Mouse (Mus musculus) forebrain, postnatal 0 days (tissue): ENCODE measurements at regions not wholly inside any gene's neighbourhood (a gene's known extent, or its start where the extent isn't known, plus 50 kb on each side); places are given as distances from the start of the nearest gene placed in this dataset.

Source experiments
- ATAC-seq: fragments of 200-750 bp; cut with Nextera tagmentation; 2 replicates; pipeline ENCODE4 v1.8.0; 2017; ENCODE audit warnings: mild to moderate bottlenecking, moderate library complexity
- DNase-seq: peaks from one replicate; pipeline ENCODE4 v3.0.0-alpha.2; 2015
- H3K27ac ChIP-seq: fragments of 300-500 bp; sonication (generic); 2 replicates; pipeline ENCODE4 v1.5.1; 2014; ENCODE audit warnings: low read depth, mild to moderate bottlenecking, antibody characterized with exemption, low read length, moderate library complexity, mixed read lengths
- H3K27me3 ChIP-seq: fragments of 300-500 bp; sonication (generic); 2 replicates; pipeline ENCODE4 v1.6.1; 2014; ENCODE audit warnings: mild to moderate bottlenecking, low read length, mixed read lengths; ENCODE audit not compliant: insufficient read depth
- H3K36me3 ChIP-seq: fragments of 300-500 bp; sonication (generic); 2 replicates; pipeline ENCODE4 v1.6.1; 2014; ENCODE audit warnings: mild to moderate bottlenecking, moderate library complexity; ENCODE audit not compliant: insufficient read depth
- H3K4me1 ChIP-seq: fragments of 300-500 bp; sonication (generic); 2 replicates; pipeline ENCODE4 v1.6.1; 2014; ENCODE audit warnings: antibody characterized with exemption; ENCODE audit not compliant: insufficient read depth
- H3K4me2 ChIP-seq: fragments of 300-500 bp; sonication (generic); 2 replicates; pipeline ENCODE4 v1.6.1; 2014; ENCODE audit warnings: low read depth, mild to moderate bottlenecking, moderate library complexity
- H3K4me3 ChIP-seq: fragments of 300-500 bp; sonication (generic); 2 replicates; pipeline ENCODE4 v1.5.1; 2014; ENCODE audit warnings: low read depth, low read length, mixed read lengths
- H3K9ac ChIP-seq: fragments of 300-500 bp; sonication (generic); 2 replicates; pipeline ENCODE4 v1.6.1; 2014; ENCODE audit warnings: mild to moderate bottlenecking
- H3K9me3 ChIP-seq: fragments of 300-500 bp; sonication (generic); 2 replicates; pipeline ENCODE4 v1.6.1; 2016; ENCODE audit warnings: low read length
- CTCF ChIP-seq: sonication (generic); IDR thresholded peaks from 2 replicates; pipeline ENCODE4 v1.5.1; 2016; ENCODE audit warnings: antibody characterized with exemption, control low read depth, low read depth
- WGBS: fragments of 180-500 bp; shearing (Covaris S2); extraction: QIAGEN DNeasy Blood & Tissue Kit; methylation state at CpG from one replicate; pipeline ENCODE4 v1.1.7; 2014; 5-methylcytosine and 5-hydroxymethylcytosine counted together

GRCm38 (mm10) chr9:51401779-51402178 lies 73.1 kb upstream of the 1810046K07Rik start:
- no peak overlapping the region for H3K27ac ChIP-seq
- no peak overlapping the region for H3K9ac ChIP-seq
- H3K9me3 ChIP-seq, result no peaks in the 10 kb centered on the region
- TF ChIP-seq CTCF, result no peak
- no peak overlapping the region for H3K4me2 ChIP-seq
- DNase-seq (no peak), ATAC-seq (no peak)
- H3K4me1 ChIP-seq, result no peaks in the 10 kb centered on the region
- WGBS, result 95% methylated on average over 3 of the region's 3 CpGs
- H3K27me3 ChIP-seq, result no peaks in the 10 kb centered on the region
- H3K36me3 ChIP-seq, result no peaks in the 10 kb centered on the region
- H3K4me3 ChIP-seq, result no peak overlapping the region

- H3K4me1 ChIP-seq, result no peaks in the 10 kb centered on the region
- H3K4me2 ChIP-seq, result no peak overlapping the region
- no peaks in the 10 kb centered on the region for H3K36me3 ChIP-seq
- H3K27ac ChIP-seq, result no peak overlapping the region
- H3K4me3 ChIP-seq, result no peak overlapping the region
- no peaks in the 10 kb centered on the region for H3K27me3 ChIP-seq
- DNase-seq (no peak), ATAC-seq (no peak)
- TF ChIP-seq CTCF, result no peak
- 86% methylated on average over 1 of the region's 1 CpGs for WGBS
- H3K9me3 ChIP-seq, result no peaks in the 10 kb centered on the region
- no peak overlapping the region for H3K9ac ChIP-seq
Measured at GRCm38 (mm10) chr9:51407978-51408377, 79.3 kb upstream of the 1810046K07Rik start.

GRCm38 (mm10) chr9:51418923-51419482 lies 90.3 kb upstream of the 1810046K07Rik start:
- Histone ChIP-seq H3K4me2 (no peak overlapping the region), H3K9ac (no peak overlapping the region), H3K9me3 (no peaks in the 10 kb centered on the region), H3K36me3 (no peaks in the 10 kb centered on the region), H3K4me1 (0 out of 2 replicates have a peak, but pooled peaks cover 4% of the 10 kb centered on the region), H3K27me3 (no peaks in the 10 kb centered on the region), H3K4me3 (no peak overlapping the region), H3K27ac (no peak overlapping the region)
- no peak for DNase-seq
- ATAC-seq, result no peak
- TF ChIP-seq CTCF, result no peak
- WGBS, result 90% methylated on average over 5 of the region's 5 CpGs

GRCm38 (mm10) chr9:51422553-51422952 lies 93.8 kb upstream of the 1810046K07Rik start:
- WGBS, result 63% methylated on average over 3 of the region's 3 CpGs
- Histone ChIP-seq H3K36me3 (no peaks in the 10 kb centered on the region), H3K27ac (no peak overlapping the region), H3K4me3 (no peak overlapping the region), H3K4me1 (0 out of 2 replicates have a peak, but pooled peaks cover 6% of the 10 kb centered on the region), H3K27me3 (no peaks in the 10 kb centered on the region), H3K9ac (no peak overlapping the region), H3K4me2 (no peak overlapping the region), H3K9me3 (no peaks in the 10 kb centered on the region)
- ATAC-seq (no peak), DNase-seq (no peak)
- TF ChIP-seq CTCF, result no peak

GRCm38 (mm10) chr9:51423341-51423740 lies 94.6 kb upstream of the 1810046K07Rik start:
- H3K9me3 ChIP-seq, result no peaks in the 10 kb centered on the region
- peak; percentile 52 for DNase-seq
- TF ChIP-seq CTCF, result no peak
- H3K4me2 ChIP-seq, result no peak overlapping the region
- H3K4me3 ChIP-seq, result no peak overlapping the region
- H3K27me3 ChIP-seq, result no peaks in the 10 kb centered on the region
- no peak overlapping the region; the same call in 1 of the 2 replicates for H3K27ac ChIP-seq
- no peaks in the 10 kb centered on the region for H3K36me3 ChIP-seq
- no peak overlapping the region for H3K9ac ChIP-seq
- H3K4me1 ChIP-seq, result 0 out of 2 replicates have a peak, but pooled peaks cover 6% of the 10 kb centered on the region
- WGBS, result 62% methylated on average over 4 of the region's 4 CpGs
- ATAC-seq, result peak; percentile 55

- Histone ChIP-seq H3K9ac (no peak overlapping the region), H3K9me3 (no peaks in the 10 kb centered on the region), H3K27ac (no peak overlapping the region), H3K4me2 (no peak overlapping the region), H3K36me3 (no peaks in the 10 kb centered on the region), H3K4me3 (no peak overlapping the region), H3K4me1 (no peaks in the 10 kb centered on the region), H3K27me3 (no peaks in the 10 kb centered on the region)
- 72% methylated on average over 2 of the region's 2 CpGs for WGBS
- ATAC-seq (no peak), DNase-seq (no peak)
- no peak for TF ChIP-seq CTCF
Measured at GRCm38 (mm10) chr9:51430426-51430825, 101.7 kb upstream of the 1810046K07Rik start.

GRCm38 (mm10) chr9:51437130-51437529 lies 108.4 kb upstream of the 1810046K07Rik start:
- Histone ChIP-seq H3K27me3 (no peaks in the 10 kb centered on the region), H3K9me3 (no peaks in the 10 kb centered on the region), H3K27ac (no peak overlapping the region), H3K36me3 (no peaks in the 10 kb centered on the region), H3K4me3 (no peak overlapping the region), H3K4me1 (no peaks in the 10 kb centered on the region; the same call in 1 of the 2 replicates), H3K4me2 (no peak overlapping the region), H3K9ac (no peak overlapping the region)
- whole genome bisulfite sequencing, result 84% methylated on average over 2 of the region's 2 CpGs
- no peak for ATAC-seq
- no peak for TF ChIP-seq CTCF
- no peak for DNase-seq
